Mouse (Mus musculus): ENCODE measurements around the gene Mrc1. TPM values are rescaled to one million over a fixed set of nuclear protein-coding genes. Genes with fewer than 3 reads are reported as not detected.

Mrc1 gene
- total RNA-seq, 2 experiments from 2014 or later: 5.5 to 5.6 TPM

- intact Hi-C loops (cut with DNase I): no loop called here
- no peak for DNase-seq (ENCODE audit: low spot score in 2 of 2)
Observed at GRCm38 (mm10) chr2:14237723-14238122, 8.5 kb downstream of the Mrc1 start.

- DNase-seq (ENCODE audit: low spot score in 2 of 2): no peak
- intact Hi-C loops (cut with DNase I): no loop called here
Observed at GRCm38 (mm10) chr2:14239151-14239550, 10.0 kb downstream of the Mrc1 start.

GRCm38 (mm10) chr2:14244157-14244556 lies 15.0 kb downstream of the Mrc1 start:
- DNase-seq (ENCODE audit: low spot score in 2 of 2): no peak
- intact Hi-C loops (cut with DNase I): no loop called here

- intact Hi-C loops (cut with DNase I): loop anchor here (5.0 kb wide), 1 partner anchor 907 kb away; no protein-coding TSS in a partner anchor
- no peak for DNase-seq (ENCODE audit: low spot score in 2 of 2)
Observed at GRCm38 (mm10) chr2:14244668-14245067, 15.5 kb downstream of the Mrc1 start.

GRCm38 (mm10) chr2:14249839-14250564 lies 20.8 kb downstream of the Mrc1 start:
- DNase-seq (ENCODE audit: low spot score in 2 of 2): no peak
- intact Hi-C loops (cut with DNase I): loop anchor here (5.0 kb wide), 1 partner anchor 913 kb away; no protein-coding TSS in a partner anchor

- DNase-seq (ENCODE audit: low spot score in 2 of 2): no peak
- intact Hi-C loops (cut with DNase I): no loop called here
Observed at GRCm38 (mm10) chr2:14251938-14252337, 22.7 kb downstream of the Mrc1 start.

GRCm38 (mm10) chr2:14258345-14258850 lies 29.2 kb downstream of the Mrc1 start:
- intact Hi-C loops (cut with DNase I): no loop called here
- DNase-seq (ENCODE audit: low spot score in 2 of 2): no peak

- DNase-seq (ENCODE audit: low spot score in 2 of 2): no peak
- intact Hi-C loops (cut with DNase I): no loop called here
Observed at GRCm38 (mm10) chr2:14262090-14262489, 32.9 kb downstream of the Mrc1 start.

GRCm38 (mm10) chr2:14269160-14269559 lies 40.0 kb downstream of the Mrc1 start:
- DNase-seq (ENCODE audit: low spot score in 2 of 2): no peak
- intact Hi-C loops (cut with DNase I): no loop called here

- intact Hi-C loops (cut with DNase I): no loop called here
- no peak for DNase-seq (ENCODE audit: low spot score in 2 of 2)
Observed at GRCm38 (mm10) chr2:14272088-14272487, 42.9 kb downstream of the Mrc1 start.

GRCm38 (mm10) chr2:14275796-14276195 lies 46.6 kb downstream of the Mrc1 start:
- no peak for DNase-seq (ENCODE audit: low spot score in 2 of 2)
- intact Hi-C loops (cut with DNase I): no loop called here

- intact Hi-C loops (cut with DNase I): no loop called here
Observed at GRCm38 (mm10) chr2:14279256-14279655, 50.1 kb downstream of the Mrc1 start.

GRCm38 (mm10) chr2:14279795-14280194 lies 50.6 kb downstream of the Mrc1 start:
- intact Hi-C loops (cut with DNase I): no loop called here
- DNase-seq (ENCODE audit: low spot score in 2 of 2): no peak

More at GRCm38 (mm10) chr2:14279256-14279655, 50.1 kb downstream of the Mrc1 start:
- DNase-seq (ENCODE audit: low spot score in 2 of 2): no peak

- intact Hi-C loops (cut with DNase I): loop anchor here (10.0 kb wide), 2 partner anchors 661 to 1021 kb away; partner anchors contain the start of gene Rsu1
- peak; percentile 85 to 89 for DNase-seq (ENCODE audit: low spot score in 2 of 2)
Observed at GRCm38 (mm10) chr2:14295334-14295733, 66.1 kb downstream of the Mrc1 start.

GRCm38 (mm10) chr2:14312505-14313380 lies 83.6 kb downstream of the Mrc1 start:
- intact Hi-C loops (cut with DNase I): no loop called here
- peak; percentile 6 to 8 for DNase-seq (ENCODE audit: low spot score in 2 of 2)

GRCm38 (mm10) chr2:14315113-14315512 lies 85.9 kb downstream of the Mrc1 start:
- DNase-seq (ENCODE audit: low spot score in 2 of 2): no peak
- intact Hi-C loops (cut with DNase I): no loop called here

GRCm38 (mm10) chr2:14341652-14342308 lies 112.6 kb downstream of the Mrc1 start:
- intact Hi-C loops (cut with DNase I): loop anchor here (2.0 kb wide), 1 partner anchor 47 kb away; the partner anchor contains the start of gene Slc39a12
- peak; percentile 52 to 67 for DNase-seq (ENCODE audit: low spot score in 2 of 2)

GRCm38 (mm10) chr2:14342309-14342839 lies 113.2 kb downstream of the Mrc1 start:
- intact Hi-C loops (cut with DNase I): loop anchor here (2.0 kb wide), 1 partner anchor 46 kb away; the partner anchor contains the start of gene Slc39a12
- DNase-seq (ENCODE audit: low spot score in 2 of 2): no peak
